Mouse (Mus musculus) ES-E14 (cell line): ENCODE data around the gene Tmem158.

Source experiments
- HCFC1 ChIP-seq: IDR thresholded peaks from 2 replicates; pipeline ENCODE4 v1.6.1; 2012; ENCODE audit warnings: low read length, inconsistent platforms, borderline replicate concordance; ENCODE audit not compliant: insufficient read depth
- MAFK ChIP-seq: IDR thresholded peaks from 2 replicates; pipeline ENCODE4 v1.6.1; 2014; ENCODE audit warnings: mild to moderate bottlenecking, low read depth, low read length, inconsistent platforms; ENCODE audit not compliant: insufficient read depth
- ZC3H11A ChIP-seq: IDR thresholded peaks from 2 replicates; pipeline ENCODE4 v1.6.1; 2012; ENCODE audit warnings: low read depth, mild to moderate bottlenecking, inconsistent platforms, low read length, borderline replicate concordance
- ZNF384 ChIP-seq: IDR thresholded peaks from 2 replicates; pipeline ENCODE4 v1.6.1; 2012; ENCODE audit warnings: low read depth, low read length, inconsistent platforms

- TF ChIP-seq MAFK (no peak), ZNF384 (no peak), HCFC1 (no peak), ZC3H11A (no peak)
Observed at GRCm38 (mm10) chr9:123228671-123229070, 31.9 kb downstream of the Tmem158 start.
